Mouse (Mus musculus) limb, embryonic 15.5 days (tissue): ENCODE results near the gene Krt42. TPM values are rescaled to one million over a fixed set of nuclear protein-coding genes. Genes with fewer than 3 reads are reported as not detected.

Experiments
- ATAC-seq: fragments of 200-750 bp; cut with Nextera tagmentation; 2 replicates; pipeline ENCODE4 v1.8.0; 2017; ENCODE audit warnings: low read depth, moderate TSS enrichment; ENCODE audit not compliant: insufficient number of reproducible peaks, low FRiP score, low TSS enrichment
- H3K27ac ChIP-seq: fragments of 300-500 bp; sonication (generic); 2 replicates; pipeline ENCODE4 v1.5.1; 2015; ENCODE audit warnings: moderate library complexity, mild to moderate bottlenecking, inconsistent platforms
- H3K27me3 ChIP-seq: fragments of 300-500 bp; sonication (generic); 2 replicates; pipeline ENCODE4 v1.6.1; 2015; ENCODE audit warnings: inconsistent platforms
- H3K36me3 ChIP-seq: fragments of 300-500 bp; sonication (generic); 2 replicates; pipeline ENCODE4 v1.6.1; 2015; ENCODE audit warnings: inconsistent platforms
- H3K4me1 ChIP-seq: fragments of 300-500 bp; sonication (generic); 2 replicates; pipeline ENCODE4 v1.6.1; 2015; ENCODE audit warnings: inconsistent platforms
- H3K4me2 ChIP-seq: fragments of 300-500 bp; sonication (generic); 2 replicates; pipeline ENCODE4 v1.6.1; 2015; ENCODE audit warnings: mild to moderate bottlenecking, inconsistent platforms
- H3K4me3 ChIP-seq: fragments of 300-500 bp; sonication (generic); 2 replicates; pipeline ENCODE4 v1.5.1; 2015; ENCODE audit warnings: mild to moderate bottlenecking, inconsistent platforms
- H3K9ac ChIP-seq: fragments of 300-500 bp; sonication (generic); 2 replicates; pipeline ENCODE4 v1.6.1; 2015; ENCODE audit warnings: inconsistent platforms
- H3K9me3 ChIP-seq: fragments of 300-500 bp; sonication (generic); 2 replicates; pipeline ENCODE4 v1.6.1; 2016; ENCODE audit warnings: inconsistent platforms
- WGBS: fragments of 180-500 bp; shearing (Covaris S2); methylation state at CpG from one replicate; pipeline ENCODE4 v1.1.7; 2015; 5-methylcytosine and 5-hydroxymethylcytosine counted together
- polyA plus RNA-seq: library from polyadenylated mRNA; unstranded; fragments of >200 nt; fragmentation: Nextera tagmentation; extraction: Ambion mirVana; gene quantifications from 2 replicates; pipeline ENCODE4 v1.2.1, GENCODE M21; 2015

Gene Krt42
- polyA plus RNA-seq, 1 experiment from 2014 or later, result 0.15 TPM

DNA sequence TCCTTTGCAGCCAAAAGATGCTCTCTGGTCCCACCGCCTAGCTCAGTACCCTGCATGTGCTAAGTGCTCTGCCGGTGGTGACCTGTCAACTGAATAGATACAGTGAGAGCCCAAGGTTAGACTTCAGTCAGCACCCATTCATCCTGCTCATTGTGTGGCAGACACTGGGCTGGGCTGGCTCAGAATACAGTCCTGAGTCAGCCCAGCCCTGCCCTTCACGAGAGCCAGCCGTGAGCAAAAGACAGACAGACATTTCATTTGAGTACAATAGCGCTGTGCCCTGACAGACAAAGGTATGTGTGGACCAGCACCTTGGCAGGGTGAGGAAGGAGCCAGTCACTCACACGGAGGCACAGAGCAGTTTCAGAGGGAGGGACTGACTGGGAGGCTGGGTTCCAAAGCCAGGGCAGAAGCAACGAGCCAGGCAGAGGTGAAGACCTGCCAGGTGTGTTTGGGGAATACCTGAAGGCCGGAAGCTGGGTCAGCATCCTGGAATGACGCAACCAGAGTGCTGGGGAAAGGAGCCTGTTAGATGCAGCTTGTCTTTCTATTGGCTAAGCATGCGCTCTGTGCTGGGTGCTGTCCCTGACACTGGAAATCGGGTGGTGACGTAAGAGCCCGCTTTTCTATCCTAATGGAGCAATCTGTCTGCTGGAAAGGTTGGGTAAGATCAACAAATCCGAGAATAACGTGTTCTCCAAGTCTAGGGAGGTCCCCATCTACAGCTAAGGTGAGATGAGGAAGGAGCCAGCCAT, 8.2 kb upstream of the Krt42 start:
- H3K4me1 ChIP-seq, result peaks cover 12% of the 10 kb centered on the region; the same call in 1 of the 2 replicates
- H3K27me3 ChIP-seq, result no peaks in the 10 kb centered on the region
- no peaks in the 10 kb centered on the region for H3K36me3 ChIP-seq
- WGBS, result 68% methylated on average over 15 of the region's 15 CpGs
- H3K9ac ChIP-seq, result no peak overlapping the region
- no peak overlapping the region for H3K4me3 ChIP-seq
- ATAC-seq, result no peak
- H3K9me3 ChIP-seq, result no peaks in the 10 kb centered on the region
- no peak overlapping the region for H3K27ac ChIP-seq
- H3K4me2 ChIP-seq, result no peak overlapping the region

DNA sequence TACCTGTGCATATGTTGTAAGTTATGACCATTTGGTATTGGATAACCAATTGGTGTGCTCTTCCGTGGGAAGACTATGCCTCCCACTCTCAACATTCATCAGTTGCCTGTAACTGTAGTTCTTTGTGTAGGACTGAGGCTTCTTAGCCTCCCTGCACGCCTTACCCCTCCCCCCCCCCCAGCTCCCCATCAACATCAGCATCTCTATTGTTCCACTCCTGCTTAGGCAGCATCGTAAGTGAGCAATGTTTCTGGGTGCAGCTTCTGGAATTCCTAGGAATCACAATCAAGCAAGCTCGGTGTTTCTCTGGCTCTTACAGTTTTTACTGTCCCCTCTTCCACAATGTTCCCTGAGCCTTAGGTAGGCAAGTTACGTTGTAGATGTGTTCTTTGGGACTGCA, 5.8 kb upstream of the Krt42 start:
- Histone ChIP-seq H3K9ac (no peak overlapping the region), H3K4me1 (0 out of 2 replicates have a peak, but pooled peaks cover 7% of the 10 kb centered on the region), H3K9me3 (no peaks in the 10 kb centered on the region), H3K27me3 (no peaks in the 10 kb centered on the region), H3K4me2 (no peak overlapping the region), H3K4me3 (no peak overlapping the region), H3K36me3 (no peaks in the 10 kb centered on the region), H3K27ac (no peak overlapping the region)
- WGBS, result 61% methylated on average over 5 of the region's 5 CpGs
- no peak for ATAC-seq

DNA sequence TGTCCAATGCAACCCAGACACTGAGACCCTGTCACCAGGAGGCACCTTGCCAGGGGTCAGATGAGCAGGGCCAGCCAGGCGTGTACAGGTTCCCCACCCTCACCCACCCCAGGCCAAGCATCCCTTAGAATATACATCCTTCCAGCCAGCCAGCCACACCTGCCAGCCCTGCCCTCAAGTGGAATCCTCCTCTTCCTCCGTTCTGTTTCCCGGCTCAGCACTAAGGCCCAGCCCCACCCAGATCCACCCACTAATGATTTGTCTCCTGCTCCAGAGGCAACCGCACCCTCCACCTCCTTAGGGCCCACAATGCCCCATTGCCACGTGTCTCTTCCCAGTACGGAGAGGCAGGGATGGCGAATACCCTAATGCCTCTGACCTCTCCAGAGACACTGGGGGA, 5.0 kb upstream of the Krt42 start:
- Histone ChIP-seq H3K4me3 (no peak overlapping the region), H3K4me2 (no peak overlapping the region), H3K9ac (no peak overlapping the region), H3K27ac (no peak overlapping the region), H3K9me3 (no peaks in the 10 kb centered on the region), H3K4me1 (0 out of 2 replicates have a peak, but pooled peaks cover 7% of the 10 kb centered on the region), H3K27me3 (no peaks in the 10 kb centered on the region), H3K36me3 (no peaks in the 10 kb centered on the region)
- 74% methylated on average over 7 of the region's 7 CpGs for WGBS
- ATAC-seq, result no peak

DNA sequence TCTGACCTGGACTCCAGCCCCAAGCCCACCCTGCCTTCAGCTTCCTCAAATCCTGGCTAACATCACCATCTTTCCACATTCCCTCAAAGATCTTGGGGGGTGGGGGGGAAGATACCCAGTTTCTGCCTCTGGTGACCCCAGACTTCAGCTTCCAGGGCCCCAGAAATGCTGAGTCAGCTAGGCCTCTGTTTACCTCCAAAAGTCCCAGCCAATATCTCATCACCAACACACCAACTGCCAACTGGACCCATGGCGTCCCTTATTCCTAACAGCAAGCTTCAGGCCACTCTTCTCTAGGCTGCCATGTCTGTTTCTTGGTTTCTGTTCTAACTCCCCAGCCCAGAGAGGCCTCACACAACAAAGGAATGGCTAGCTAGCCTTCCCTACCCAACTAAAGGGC, 2.2 kb upstream of the Krt42 start:
- Histone ChIP-seq H3K4me2 (no peak overlapping the region), H3K36me3 (no peaks in the 10 kb centered on the region), H3K9ac (no peak overlapping the region), H3K27ac (no peak overlapping the region), H3K4me1 (0 out of 2 replicates have a peak, but pooled peaks cover 7% of the 10 kb centered on the region), H3K4me3 (no peak overlapping the region), H3K27me3 (no peaks in the 10 kb centered on the region), H3K9me3 (no peaks in the 10 kb centered on the region)
- 85% methylated on average over 1 of the region's 1 CpGs for WGBS
- no peak for ATAC-seq

DNA sequence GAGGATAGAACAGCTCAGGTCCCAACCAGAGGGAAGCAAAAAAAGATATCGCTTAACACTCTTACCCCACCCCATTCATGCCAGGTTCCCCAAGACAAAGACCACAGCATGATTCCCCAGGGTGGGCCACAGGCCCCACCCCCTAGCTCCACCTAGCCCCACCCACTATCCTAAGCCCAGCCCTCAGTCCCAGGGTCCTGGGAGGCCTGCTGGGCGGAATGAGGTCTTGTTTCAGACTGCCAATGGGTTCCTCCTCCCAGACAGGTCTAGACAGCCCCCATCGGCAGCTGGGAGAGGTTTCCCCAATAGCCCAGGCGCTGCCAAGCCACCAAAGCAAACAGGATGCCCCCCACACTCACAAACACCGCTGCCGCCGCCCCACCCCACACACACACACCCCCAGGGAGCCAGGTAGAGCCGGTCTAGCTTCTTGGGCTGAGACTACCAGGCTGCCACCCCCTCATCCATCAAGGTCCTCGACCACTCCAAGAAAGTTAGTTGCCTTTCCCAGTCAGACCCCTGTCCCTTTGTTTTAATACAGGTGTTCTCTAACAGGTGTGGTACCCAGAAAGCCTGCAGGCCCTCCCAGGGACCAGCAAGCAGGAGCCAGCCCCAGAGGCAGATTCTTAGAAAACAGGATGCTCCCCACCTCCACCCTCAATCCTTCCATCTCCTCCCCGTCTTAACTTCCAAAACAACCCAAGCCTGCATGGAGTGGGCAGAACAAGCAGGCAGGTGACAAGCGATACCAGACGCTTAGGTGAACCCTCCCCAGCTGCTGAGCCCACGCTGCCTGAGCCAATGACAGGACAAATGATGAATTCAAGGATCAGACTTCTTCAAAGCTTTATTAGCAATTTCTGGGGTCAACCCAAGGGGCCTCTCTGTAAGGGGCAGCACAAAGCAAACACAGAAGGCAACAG, 7.4 kb downstream of the Krt42 start:
- H3K9ac ChIP-seq, result no peak overlapping the region
- WGBS, result 16% methylated on average over 13 of the region's 13 CpGs
- no peaks in the 10 kb centered on the region for H3K27me3 ChIP-seq
- no peak overlapping the region for H3K4me3 ChIP-seq
- no peaks in the 10 kb centered on the region for H3K9me3 ChIP-seq
- H3K4me2 ChIP-seq, result no peak overlapping the region
- H3K4me1 ChIP-seq, result peaks cover 24% of the 10 kb centered on the region
- 0 out of 2 replicates have a peak overlapping the region, but pooled peaks have one; percentile 44 for H3K27ac ChIP-seq
- ATAC-seq, result 0 out of 2 replicates have a peak, but pooled peaks have one; percentile 30
- H3K36me3 ChIP-seq, result no peaks in the 10 kb centered on the region

DNA sequence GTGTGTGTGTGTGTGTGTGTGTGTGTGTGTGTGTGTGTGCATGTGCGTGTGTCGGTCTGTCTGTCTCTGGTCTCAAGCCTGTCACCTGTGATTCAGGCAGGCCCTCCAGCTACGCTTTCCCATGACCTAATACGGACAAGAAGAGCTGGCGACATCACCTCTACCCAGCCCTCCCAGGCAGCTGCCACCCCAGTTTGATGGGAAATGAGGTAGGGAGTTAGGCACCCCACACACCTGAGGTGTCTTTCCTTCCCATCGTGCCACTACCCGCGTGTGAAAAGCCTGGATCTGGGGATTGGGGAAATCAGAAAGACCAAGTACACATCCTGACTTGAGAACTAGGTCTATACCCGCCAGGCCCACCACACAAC, 8.5 kb downstream of the Krt42 start:
- H3K4me3 ChIP-seq, result no peak overlapping the region
- no peaks in the 10 kb centered on the region for H3K36me3 ChIP-seq
- H3K4me2 ChIP-seq, result no peak overlapping the region
- H3K27ac ChIP-seq, result 0 out of 2 replicates have a peak overlapping the region, but pooled peaks have one; percentile 44
- peaks cover 24% of the 10 kb centered on the region for H3K4me1 ChIP-seq
- H3K27me3 ChIP-seq, result no peaks in the 10 kb centered on the region
- 79% methylated on average over 9 of the region's 9 CpGs for WGBS
- ATAC-seq, result no peak
- no peaks in the 10 kb centered on the region for H3K9me3 ChIP-seq
- no peak overlapping the region for H3K9ac ChIP-seq

DNA sequence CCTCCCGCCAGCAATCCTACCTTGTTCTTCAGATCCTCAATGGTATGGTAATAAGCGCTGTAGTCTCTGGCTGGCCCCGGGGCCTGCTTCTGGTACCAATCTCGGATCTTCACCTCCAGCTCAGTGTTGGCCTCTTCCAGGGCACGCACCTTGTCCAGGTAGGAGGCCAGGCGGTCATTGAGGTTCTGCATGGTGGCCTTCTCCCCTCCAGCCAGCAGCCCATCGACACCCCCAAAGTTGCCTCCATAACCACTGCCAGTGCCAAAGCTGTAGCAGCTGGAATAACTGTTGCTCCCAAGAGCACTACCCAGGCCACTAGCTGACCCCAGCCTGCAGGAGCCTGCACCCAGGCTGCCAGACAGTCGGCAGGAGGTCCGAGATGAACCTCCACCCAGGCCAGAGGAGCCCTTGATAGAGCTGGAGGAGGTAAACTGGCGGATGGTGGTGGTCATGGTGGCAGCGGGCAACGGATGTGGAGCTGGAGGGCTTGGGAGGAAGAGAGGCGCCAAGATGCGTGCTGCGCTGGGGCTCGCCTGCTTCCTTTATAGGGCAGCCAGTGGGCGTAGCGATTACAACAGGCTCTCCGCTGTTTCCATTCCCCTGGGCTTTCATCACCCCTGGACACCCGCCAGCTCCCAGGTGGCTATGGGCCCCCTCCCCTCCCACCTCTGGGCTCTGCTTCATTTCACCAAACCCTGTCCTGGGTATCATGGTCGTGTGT, 9.0 kb downstream of the Krt42 start, which contains the start of gene Krt17:
Gene Krt17, minus strand, starts transcription at position 516 of the 721 bp plus-strand sequence.
- no peaks in the 10 kb centered on the region for H3K27me3 ChIP-seq
- H3K36me3 ChIP-seq, result no peaks in the 10 kb centered on the region
- H3K27ac ChIP-seq, result 0 out of 2 replicates have a peak within 1 kb of the TSS, but pooled peaks have one; percentile 44
- no peak within 1 kb of the TSS for H3K4me3 ChIP-seq
- ATAC-seq, result no peak
- no peaks in the 10 kb centered on the region for H3K9me3 ChIP-seq
- H3K4me2 ChIP-seq, result 0 out of 2 replicates have a peak within 1 kb of the TSS, but pooled peaks have one; percentile 19
- 69% methylated on average over 21 of the region's 21 CpGs for WGBS
- peaks cover 24% of the 10 kb centered on the region for H3K4me1 ChIP-seq
- no peak within 1 kb of the TSS for H3K9ac ChIP-seq

DNA sequence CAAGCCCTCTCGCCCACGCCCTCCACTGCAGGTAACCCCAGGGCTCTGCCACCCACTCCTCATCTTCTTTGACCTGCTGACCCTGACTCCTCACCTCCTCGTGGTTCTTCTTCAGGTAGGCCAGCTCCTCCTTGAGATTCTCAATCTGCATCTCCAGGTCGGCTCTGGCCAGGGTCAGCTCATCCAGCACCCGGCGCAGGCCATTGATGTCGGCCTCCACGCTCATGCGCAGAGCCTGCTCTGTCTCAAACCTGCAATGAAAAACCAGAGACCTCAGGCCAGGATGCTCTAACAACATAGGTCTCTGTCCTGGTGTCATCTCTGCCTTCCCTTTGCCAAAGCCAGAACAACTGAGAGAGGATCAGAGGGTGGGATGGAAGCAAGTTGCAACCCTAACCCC, 10.6 kb downstream of the Krt42 start:
- Histone ChIP-seq H3K4me3 (no peak overlapping the region), H3K9ac (no peak overlapping the region), H3K4me2 (no peak overlapping the region), H3K27ac (no peak overlapping the region), H3K36me3 (no peaks in the 10 kb centered on the region), H3K9me3 (no peaks in the 10 kb centered on the region), H3K27me3 (no peaks in the 10 kb centered on the region), H3K4me1 (peaks cover 24% of the 10 kb centered on the region)
- ATAC-seq, result no peak
- WGBS, result 92% methylated on average over 9 of the region's 9 CpGs

DNA sequence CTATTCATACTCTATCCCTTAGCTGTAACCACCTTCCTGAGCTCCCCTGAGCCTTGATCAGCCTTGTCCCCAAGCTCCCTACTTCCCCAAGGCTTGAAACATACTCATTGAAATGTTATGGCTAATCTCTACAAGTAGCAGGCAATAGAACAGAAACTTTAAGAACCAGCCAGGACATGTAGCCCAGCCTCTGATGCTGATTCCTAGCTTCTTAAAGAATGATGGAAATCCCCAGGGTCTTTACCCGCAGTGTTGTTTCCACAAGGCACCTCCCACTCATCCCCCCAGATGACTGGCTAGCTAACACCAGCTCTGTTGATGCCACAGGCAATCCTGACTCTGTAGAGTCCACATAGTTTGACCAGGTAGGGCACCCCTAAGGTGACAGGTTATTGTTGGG, 11.7 kb downstream of the Krt42 start:
- 64% methylated on average over 1 of the region's 1 CpGs for WGBS
- no peak for ATAC-seq
- Histone ChIP-seq H3K4me1 (peaks cover 24% of the 10 kb centered on the region), H3K4me3 (no peak overlapping the region), H3K9me3 (no peaks in the 10 kb centered on the region), H3K27ac (no peak overlapping the region), H3K4me2 (no peak overlapping the region), H3K36me3 (no peaks in the 10 kb centered on the region), H3K9ac (no peak overlapping the region), H3K27me3 (no peaks in the 10 kb centered on the region)

DNA sequence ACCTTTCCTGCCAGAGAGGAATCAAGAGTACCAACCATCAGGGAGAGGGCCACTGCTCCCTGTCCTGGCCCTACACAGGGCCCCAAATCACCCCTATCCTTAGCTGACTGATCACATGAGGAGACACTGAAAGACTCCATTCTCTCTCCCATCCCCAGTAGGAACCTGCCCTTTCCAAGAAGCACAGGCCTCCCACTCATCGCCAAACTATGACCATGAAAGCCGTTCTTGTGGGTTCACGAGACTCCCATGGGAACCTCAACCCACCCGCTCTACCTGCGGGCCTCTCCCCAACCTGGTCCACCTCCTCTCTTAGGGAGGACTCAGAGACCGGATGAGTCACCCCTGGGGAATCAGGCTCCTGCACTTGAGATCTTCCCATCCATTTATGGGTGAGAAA, 14.2 kb downstream of the Krt42 start:
- H3K4me3 ChIP-seq, result no peak overlapping the region
- no peaks in the 10 kb centered on the region for H3K27me3 ChIP-seq
- H3K36me3 ChIP-seq, result no peaks in the 10 kb centered on the region
- peaks cover 2% of the 10 kb centered on the region; the same call in 1 of the 2 replicates for H3K4me1 ChIP-seq
- no peak overlapping the region for H3K4me2 ChIP-seq
- no peak overlapping the region for H3K27ac ChIP-seq
- ATAC-seq, result no peak
- no peak overlapping the region for H3K9ac ChIP-seq
- 87% methylated on average over 6 of the region's 6 CpGs for WGBS
- H3K9me3 ChIP-seq, result no peaks in the 10 kb centered on the region

DNA sequence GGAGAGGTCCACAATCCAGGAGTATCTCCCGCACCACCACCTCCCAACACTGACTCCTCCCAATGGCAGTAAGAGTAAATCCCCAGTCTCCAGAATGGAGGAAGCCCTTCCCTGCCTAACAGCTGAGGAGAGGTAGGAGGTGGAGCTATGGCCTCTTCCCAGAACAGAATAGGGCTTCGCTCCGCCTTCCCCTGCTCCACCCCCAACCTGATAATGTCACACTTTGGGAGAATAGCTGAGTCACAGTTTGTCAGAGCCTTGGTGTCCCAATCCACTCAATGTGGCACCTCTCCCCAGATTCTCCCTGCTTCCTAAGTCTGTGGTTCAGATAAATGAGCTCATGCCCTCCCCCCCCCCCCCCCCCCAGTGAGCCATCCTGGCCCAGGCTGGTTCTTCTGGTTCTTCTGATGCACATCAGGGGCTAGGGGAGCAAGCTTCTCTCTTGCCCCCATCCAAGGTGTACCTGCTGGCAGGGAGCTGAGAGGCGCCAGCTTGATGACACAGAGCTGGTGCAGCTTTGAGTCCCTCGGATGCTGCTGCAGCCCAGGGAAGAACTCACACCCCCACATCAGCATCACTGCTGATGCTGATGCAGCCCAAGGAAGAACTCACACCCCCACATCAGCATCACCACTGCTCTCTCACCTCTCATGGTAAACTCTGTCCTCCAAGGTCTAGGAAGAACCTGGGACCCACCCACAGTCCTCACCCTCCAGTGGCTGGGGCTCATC, 15.1 kb downstream of the Krt42 start:
- no peak overlapping the region for H3K4me3 ChIP-seq
- H3K36me3 ChIP-seq, result no peaks in the 10 kb centered on the region
- no peaks in the 10 kb centered on the region for H3K9me3 ChIP-seq
- H3K9ac ChIP-seq, result no peak overlapping the region
- no peak for ATAC-seq
- H3K4me1 ChIP-seq, result no peaks in the 10 kb centered on the region; the same call in 1 of the 2 replicates
- WGBS, result 63% methylated on average over 5 of the region's 5 CpGs
- no peak overlapping the region for H3K4me2 ChIP-seq
- H3K27ac ChIP-seq, result no peak overlapping the region
- no peaks in the 10 kb centered on the region for H3K27me3 ChIP-seq
